Mouse (Mus musculus) heart, adult 2 months (tissue): ENCODE measurements around the gene Apof. TPM values are rescaled to one million over a fixed set of nuclear protein-coding genes. Genes with fewer than 3 reads are reported as not detected.
"Not testable (repeated sequence)": the region's sequence is repeated elsewhere in the genome, so short reads cannot be mapped to it uniquely, and the experiment has no call there.

ENCODE experiments used
- DNase-seq, 2 experiments: peaks; one replicate each; pipeline ENCODE4 v3.0.0; 2021
- H3K27ac ChIP-seq: fragments of 200-600 bp; 2 replicates; pipeline ENCODE4 v1.8.1; 2022
- H3K27me3 ChIP-seq: fragments of 200-500 bp; 2 replicates; pipeline ENCODE4 v1.6.1; 2012; ENCODE audit warnings: mild to moderate bottlenecking, low read length, inconsistent platforms, mixed read lengths; ENCODE audit not compliant: control insufficient read depth, insufficient read depth
- H3K36me3 ChIP-seq: fragments of 200-500 bp; 2 replicates; pipeline ENCODE4 v1.6.1; 2012; ENCODE audit warnings: low read length, inconsistent platforms; ENCODE audit not compliant: control insufficient read depth, insufficient read depth
- H3K4me1 ChIP-seq: fragments of 200-500 bp; 2 replicates; pipeline ENCODE4 v1.6.1; 2011; ENCODE audit warnings: low read length; ENCODE audit not compliant: control insufficient read depth, insufficient read depth
- H3K4me3 ChIP-seq: fragments of 200-600 bp; 2 replicates; pipeline ENCODE4 v1.8.1; 2022
- H3K79me2 ChIP-seq: fragments of 200-500 bp; replicated peaks from 2 replicates; pipeline ENCODE4 v1.6.1; 2012; ENCODE audit warnings: mild to moderate bottlenecking, inconsistent platforms, low read length, moderate library complexity, mixed read lengths; ENCODE audit not compliant: control insufficient read depth, insufficient read depth
- H3K9ac ChIP-seq: fragments of 200-500 bp; 2 replicates; pipeline ENCODE4 v1.6.1; 2012; ENCODE audit warnings: low read depth, mild to moderate bottlenecking, control low read depth, inconsistent platforms, low read length, mixed read lengths
- CTCF ChIP-seq: fragments of 200-600 bp; IDR thresholded peaks from 2 replicates; pipeline ENCODE4 v1.8.1; 2022; ENCODE audit warnings: antibody characterized with exemption, mild to moderate bottlenecking, moderate library complexity
- EP300 ChIP-seq: fragments of 200-500 bp; IDR thresholded peaks from 2 replicates; pipeline ENCODE4 v1.6.1; 2011; ENCODE audit warnings: low read depth, low read length, control low read depth; ENCODE audit not compliant: insufficient read depth
- POLR2A ChIP-seq: fragments of 200-500 bp; IDR thresholded peaks from 2 replicates; pipeline ENCODE4 v1.6.1; 2011; ENCODE audit warnings: mild to moderate bottlenecking, low read depth, low read length, control low read depth; ENCODE audit not compliant: insufficient read depth
- WGBS: fragments of 180-500 bp; shearing (Covaris S2); methylation state at CpG from one replicate; pipeline ENCODE4 v1.1.7; 2018; 5-methylcytosine and 5-hydroxymethylcytosine counted together
- intact Hi-C: fragments of 180-260 bp; cut with DNase I; formaldehyde crosslinking; loops from one replicate; pipeline ENCODE4 v1.15.1; 2025
- polyA plus RNA-seq: library from polyadenylated mRNA; depleted of rRNA; stranded (reverse); fragments of >200 nt; gene quantifications from 2 replicates; pipeline ENCODE4 v1.2.3, GENCODE M21; 2012
- total RNA-seq, 2 experiments: library from RNA; stranded (reverse); gene quantifications; 2 replicates each; pipeline ENCODE4 v1.2.3; 2021

The Apof gene
- total and polyA plus RNA-seq, 3 experiments, result not detected

DNA sequence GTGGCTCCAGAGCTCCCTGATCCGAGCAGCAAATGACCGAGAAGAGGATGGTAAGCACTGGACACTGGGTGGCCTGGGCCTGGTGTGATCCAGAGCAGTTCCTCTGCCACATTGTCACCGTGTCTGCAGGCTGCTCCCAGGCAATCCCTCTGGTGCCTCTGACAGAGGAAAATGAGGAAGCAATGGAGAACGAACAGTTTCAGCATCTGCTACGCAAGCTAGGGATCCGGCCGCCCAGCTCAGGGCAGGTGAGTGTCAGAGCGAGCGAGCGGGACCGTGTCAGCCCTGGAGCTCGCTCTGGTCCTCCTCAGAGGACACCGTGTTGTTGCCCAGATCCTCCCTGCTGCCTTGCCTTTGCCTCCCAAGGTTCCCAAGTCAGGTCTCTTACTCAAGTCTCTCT lies 17.9 kb upstream of the Apof start:
- Histone ChIP-seq H3K36me3 (no peaks in the 10 kb centered on the region), H3K9ac (no peak overlapping the region), H3K4me3 (no peak overlapping the region), H3K27ac (no peak overlapping the region), H3K4me1 (peaks cover 2% of the 10 kb centered on the region), H3K27me3 (no peaks in the 10 kb centered on the region), H3K79me2 (no peaks in the 10 kb centered on the region)
- DNase-seq, result no peak
- 91% methylated on average over 13 of the region's 13 CpGs for WGBS
- no peak for TF ChIP-seq CTCF
- TF ChIP-seq POLR2A, result no peak
- TF ChIP-seq EP300, result no peak
- intact Hi-C loops, result no loop called here

DNA sequence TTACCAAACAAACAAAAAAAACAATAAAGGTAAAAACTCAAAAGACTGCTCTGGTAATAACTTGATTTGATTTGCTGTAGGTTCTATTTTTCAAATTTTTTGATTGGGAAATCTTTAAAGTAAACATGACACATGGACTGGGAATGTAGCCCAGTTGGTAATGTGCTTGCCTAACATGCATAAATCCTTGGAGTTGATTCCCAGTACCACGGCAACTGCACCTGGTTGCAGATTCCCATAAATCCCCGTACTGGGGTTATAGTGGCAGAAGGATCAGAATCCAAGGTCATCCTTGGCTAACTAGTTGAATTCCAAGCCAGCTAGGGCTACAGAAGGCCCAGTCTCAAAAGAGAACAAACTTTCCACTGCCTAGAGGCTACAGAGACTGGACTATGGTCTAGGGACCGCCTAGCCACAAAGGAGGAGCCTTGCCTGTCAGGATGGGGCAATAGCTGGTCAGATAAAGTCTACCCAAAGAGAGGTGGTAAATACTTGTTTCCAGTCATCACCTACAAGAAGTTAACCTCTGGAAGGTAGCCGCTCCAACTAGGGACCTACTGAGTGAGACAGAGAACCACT lies 14.7 kb upstream of the Apof start, which contains the start of gene Apon:
TSS of gene Apon (plus strand) at position 420 of the 579 bp plus-strand sequence.
- intact Hi-C loops, result no loop called here

DNA sequence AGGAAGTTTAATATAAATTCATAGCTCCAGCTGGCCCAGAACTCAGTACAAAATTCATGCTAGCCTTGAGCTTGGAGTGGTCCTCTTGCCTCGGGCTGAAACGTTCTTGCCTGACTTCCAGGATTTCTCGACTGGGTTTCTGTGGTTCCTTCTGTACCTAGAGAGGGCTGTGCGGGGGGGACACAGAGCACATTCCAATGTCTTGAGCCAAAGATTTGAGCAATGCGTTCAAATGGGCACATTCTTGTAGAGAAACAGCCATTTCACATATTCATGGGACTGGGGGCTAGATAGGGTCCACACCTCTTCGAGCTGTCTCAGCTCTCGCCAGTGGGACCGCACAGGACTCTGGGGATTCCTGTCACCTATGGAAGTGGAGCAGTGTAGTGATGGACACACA lies 12.5 kb upstream of the Apof start:
- WGBS, result 82% methylated on average over 8 of the region's 8 CpGs
- Histone ChIP-seq H3K9ac (no peak overlapping the region), H3K27ac (no peak overlapping the region), H3K4me1 (no peaks in the 10 kb centered on the region), H3K4me3 (no peak overlapping the region), H3K27me3 (no peaks in the 10 kb centered on the region), H3K79me2 (no peaks in the 10 kb centered on the region), H3K36me3 (no peaks in the 10 kb centered on the region)
- no peak for TF ChIP-seq EP300
- no peak for TF ChIP-seq CTCF
- TF ChIP-seq POLR2A, result no peak
- intact Hi-C loops, result no loop called here
- no peak for DNase-seq

More for the DNA sequence above, 14.7 kb upstream of the Apof start, which contains the start of gene Apon:
- no peak for DNase-seq
- TF ChIP-seq POLR2A, result no peak
- TF ChIP-seq CTCF, result no peak
- no peak for TF ChIP-seq EP300
- H3K4me1 ChIP-seq, result no peaks in the 10 kb centered on the region
- WGBS, result 82% methylated on average over 4 of the region's 4 CpGs
- no peak within 1 kb of the TSS for H3K27ac ChIP-seq
- no peaks in the 10 kb centered on the region for H3K36me3 ChIP-seq
- H3K4me3 ChIP-seq, result no peak within 1 kb of the TSS
- no peaks in the 10 kb centered on the region for H3K79me2 ChIP-seq
- no peak within 1 kb of the TSS for H3K9ac ChIP-seq
- H3K27me3 ChIP-seq, result no peaks in the 10 kb centered on the region

DNA sequence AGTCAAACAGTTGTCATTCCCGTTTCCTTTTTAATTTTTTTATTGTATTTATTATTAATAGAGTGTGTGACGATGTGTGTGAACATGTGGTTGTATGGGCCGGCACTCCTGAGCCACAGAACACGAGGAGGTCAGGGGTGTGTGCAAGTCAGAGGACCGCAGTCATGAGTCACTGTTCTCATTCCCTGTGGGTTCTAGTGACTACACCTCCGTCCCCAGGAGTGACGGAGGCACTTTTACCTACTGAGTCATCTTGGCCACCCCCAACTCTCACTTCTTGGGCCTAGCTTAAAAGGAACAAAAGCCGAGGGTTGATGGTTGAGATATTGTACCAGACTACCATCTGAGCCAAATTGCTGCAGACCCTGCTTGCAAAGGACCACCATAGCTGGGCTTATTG lies 12.1 kb upstream of the Apof start:
- 88% methylated on average over 8 of the region's 8 CpGs for WGBS
- intact Hi-C loops, result no loop called here
- DNase-seq, result no peak
- no peak overlapping the region for H3K27ac ChIP-seq
- TF ChIP-seq CTCF (no peak), EP300 (no peak), POLR2A (no peak)
- H3K9ac ChIP-seq, result no peak overlapping the region
- no peaks in the 10 kb centered on the region for H3K79me2 ChIP-seq
- no peaks in the 10 kb centered on the region for H3K36me3 ChIP-seq
- no peak overlapping the region for H3K4me3 ChIP-seq
- no peaks in the 10 kb centered on the region for H3K4me1 ChIP-seq
- H3K27me3 ChIP-seq, result no peaks in the 10 kb centered on the region

DNA sequence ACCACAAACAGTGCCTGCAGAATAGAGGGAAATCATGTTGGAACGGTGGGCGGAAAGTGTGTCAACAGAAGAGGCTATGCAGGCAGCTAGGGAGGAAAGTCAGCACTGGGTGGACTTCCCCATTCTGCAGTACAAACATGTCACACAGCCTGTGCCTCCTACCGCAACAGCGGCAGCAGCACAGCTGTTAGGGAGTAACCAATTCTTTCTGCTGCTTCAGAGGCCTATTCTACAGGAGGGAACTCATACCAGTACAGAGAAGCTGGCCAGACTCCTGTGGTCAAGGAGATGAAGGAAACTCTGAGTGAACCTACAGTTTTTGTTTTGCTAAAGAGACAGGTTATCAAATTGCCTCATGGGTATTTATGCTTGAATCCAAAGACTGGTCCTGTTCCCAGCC lies 9.5 kb upstream of the Apof start:
- peak in 1 of 2 experiments; percentile 45 for DNase-seq
- no peak overlapping the region for H3K9ac ChIP-seq
- no peak overlapping the region for H3K27ac ChIP-seq
- WGBS, result 56% methylated on average over 4 of the region's 4 CpGs
- H3K4me1 ChIP-seq, result no peaks in the 10 kb centered on the region
- no peaks in the 10 kb centered on the region for H3K36me3 ChIP-seq
- TF ChIP-seq EP300 (no peak), POLR2A (no peak), CTCF (no peak)
- no peak overlapping the region for H3K4me3 ChIP-seq
- no peaks in the 10 kb centered on the region for H3K79me2 ChIP-seq
- no peaks in the 10 kb centered on the region for H3K27me3 ChIP-seq
- intact Hi-C loops, result no loop called here

DNA sequence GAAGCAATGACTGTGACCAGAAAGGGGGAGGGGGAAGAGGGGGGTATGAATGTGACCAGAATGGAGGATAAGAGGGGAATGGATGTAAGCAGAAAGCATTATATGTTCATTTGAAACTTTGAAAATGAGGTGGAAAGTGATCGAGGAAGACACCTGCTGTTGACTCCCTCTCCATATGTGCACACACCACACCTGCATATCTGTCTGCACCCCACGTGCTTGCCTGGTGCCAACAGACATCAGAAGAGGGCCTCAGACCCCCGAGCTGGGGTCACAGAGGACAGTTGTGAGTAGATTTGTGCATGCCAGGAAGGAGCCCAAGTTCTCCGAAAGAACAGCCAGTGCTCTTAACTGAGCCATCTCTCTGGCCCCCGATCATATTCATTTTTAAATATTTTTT lies 8.5 kb upstream of the Apof start:
- H3K4me3 ChIP-seq, result no peak overlapping the region
- H3K4me1 ChIP-seq, result no peaks in the 10 kb centered on the region
- no peak for TF ChIP-seq CTCF
- TF ChIP-seq POLR2A, result no peak
- no peak for TF ChIP-seq EP300
- H3K9ac ChIP-seq, result no peak overlapping the region
- no peak for DNase-seq
- no peak overlapping the region for H3K27ac ChIP-seq
- H3K27me3 ChIP-seq, result no peaks in the 10 kb centered on the region
- no peaks in the 10 kb centered on the region for H3K36me3 ChIP-seq
- WGBS, result 91% methylated on average over 5 of the region's 5 CpGs
- no peaks in the 10 kb centered on the region for H3K79me2 ChIP-seq
- intact Hi-C loops, result no loop called here

DNA sequence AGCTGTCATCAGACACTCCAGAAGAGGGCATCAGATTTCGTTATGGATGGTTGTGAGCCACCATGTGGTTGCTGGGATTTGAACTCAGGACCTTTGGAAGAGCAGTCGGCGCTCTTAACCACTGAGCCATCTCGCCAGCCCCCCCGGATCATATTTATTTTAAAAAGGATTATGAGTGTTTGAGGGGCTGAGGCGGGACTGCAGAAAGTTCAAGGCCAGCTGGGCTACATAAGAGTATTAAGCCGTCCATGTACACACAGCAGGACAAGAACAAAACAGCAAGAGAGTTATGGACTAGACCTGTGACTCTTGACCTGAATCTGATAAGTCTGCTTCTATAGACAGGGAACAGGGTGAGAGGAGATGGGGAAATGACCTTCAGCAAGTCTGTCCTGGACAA lies 8.1 kb upstream of the Apof start:
- H3K27ac ChIP-seq, H3K4me3 ChIP-seq, H3K27me3 ChIP-seq, H3K36me3 ChIP-seq, intact Hi-C loops, H3K4me1 ChIP-seq, DNase-seq, H3K79me2 ChIP-seq, H3K9ac ChIP-seq: not testable (repeated sequence)
- WGBS, result 93% methylated on average over 7 of the region's 7 CpGs
